Mouse (Mus musculus) kidney, embryonic 14.5 days (tissue): ENCODE results near the gene Irf2. TPM values are rescaled to one million over a fixed set of nuclear protein-coding genes. Genes with fewer than 3 reads are reported as not detected.

ENCODE experiments used
- ATAC-seq: fragments of 200-750 bp; cut with Nextera tagmentation; 2 replicates; pipeline ENCODE4 v1.8.0; 2017; ENCODE audit warnings: moderate number of reproducible peaks, mild to moderate bottlenecking, moderate TSS enrichment, moderate library complexity; ENCODE audit not compliant: low FRiP score, low TSS enrichment
- H3K27ac ChIP-seq: fragments of 300-500 bp; sonication (generic); 2 replicates; pipeline ENCODE4 v1.5.1; 2014; ENCODE audit warnings: low read depth, mild to moderate bottlenecking, low read length, moderate library complexity, mixed read lengths
- H3K27me3 ChIP-seq: fragments of 300-500 bp; sonication (generic); 2 replicates; pipeline ENCODE4 v1.6.1; 2014; ENCODE audit warnings: mild to moderate bottlenecking, low read length; ENCODE audit not compliant: control insufficient read depth, insufficient read depth
- H3K36me3 ChIP-seq: fragments of 300-500 bp; sonication (generic); 2 replicates; pipeline ENCODE4 v1.6.1; 2014; ENCODE audit warnings: low read length, mixed read lengths; ENCODE audit not compliant: control insufficient read depth, insufficient read depth
- H3K4me1 ChIP-seq: fragments of 300-500 bp; sonication (generic); 2 replicates; pipeline ENCODE4 v1.6.1; 2014; ENCODE audit warnings: low read length, mixed read lengths; ENCODE audit not compliant: control insufficient read depth, insufficient read depth
- H3K4me2 ChIP-seq: fragments of 300-500 bp; sonication (generic); replicated peaks from 2 replicates; pipeline ENCODE4 v1.6.1; 2014; ENCODE audit warnings: low read depth, mild to moderate bottlenecking, low read length
- H3K4me3 ChIP-seq: fragments of 300-500 bp; sonication (generic); 2 replicates; pipeline ENCODE4 v1.5.1; 2014; ENCODE audit warnings: mild to moderate bottlenecking, low read length
- H3K9ac ChIP-seq: fragments of 300-500 bp; sonication (generic); 2 replicates; pipeline ENCODE4 v1.6.1; 2014; ENCODE audit warnings: low read depth, mild to moderate bottlenecking, low read length, moderate library complexity
- H3K9me3 ChIP-seq: fragments of 300-500 bp; sonication (generic); 2 replicates; pipeline ENCODE4 v1.6.1; 2016; ENCODE audit warnings: low read length; ENCODE audit not compliant: control insufficient read depth
- WGBS: fragments of 180-500 bp; shearing (Covaris S2); extraction: QIAGEN DNeasy Blood & Tissue Kit; methylation state at CpG from one replicate; pipeline ENCODE4 v1.1.7; 2014; 5-methylcytosine and 5-hydroxymethylcytosine counted together
- polyA plus RNA-seq: library from polyadenylated mRNA; unstranded; fragments of >200 nt; fragmentation: Nextera tagmentation; extraction: Ambion mirVana; gene quantifications from 2 replicates; pipeline ENCODE4 v1.2.1, GENCODE M21; 2014

Gene Irf2
- polyA plus RNA-seq, 1 experiment from 2014 or later: 13.9 TPM

GRCm38 (mm10) chr8:46851560-46851959 is 112.0 kb downstream of the Irf2 start:
- peak; percentile 45 for ATAC-seq
- Histone ChIP-seq H3K36me3 (no peaks in the 10 kb centered on the region), H3K9me3 (no peaks in the 10 kb centered on the region), H3K4me1 (peaks cover 12% of the 10 kb centered on the region; the same call in 1 of the 2 replicates), H3K4me3 (no peak overlapping the region), H3K4me2 (no peak overlapping the region), H3K27me3 (no peaks in the 10 kb centered on the region), H3K9ac (no peak overlapping the region), H3K27ac (no peak overlapping the region)
- WGBS: 28% methylated on average over 4 of the region's 4 CpGs

DNA sequence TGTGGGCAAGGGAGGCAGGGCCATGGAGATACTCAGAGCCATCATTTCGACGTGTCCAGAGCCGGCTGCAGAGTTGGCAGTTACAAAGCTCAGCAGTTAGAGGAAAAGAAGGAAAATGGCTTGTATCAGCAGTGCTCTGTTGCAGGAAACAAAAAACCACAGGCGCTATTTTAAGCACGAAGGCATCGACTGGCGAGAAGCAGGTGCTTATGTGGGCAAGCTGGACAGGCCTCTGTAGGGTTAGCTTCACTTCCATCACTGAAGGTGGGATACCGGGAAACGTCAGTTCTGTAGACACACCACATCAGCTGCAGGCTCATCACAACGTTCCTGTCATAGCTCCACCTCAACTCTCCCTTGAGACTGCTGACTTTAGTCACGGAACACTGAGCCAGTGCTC is 112.8 kb downstream of the Irf2 start:
- Histone ChIP-seq H3K27ac (no peak overlapping the region), H3K4me1 (peaks cover 12% of the 10 kb centered on the region; the same call in 1 of the 2 replicates), H3K4me2 (no peak overlapping the region), H3K27me3 (no peaks in the 10 kb centered on the region), H3K9me3 (no peaks in the 10 kb centered on the region), H3K36me3 (no peaks in the 10 kb centered on the region), H3K4me3 (no peak overlapping the region), H3K9ac (no peak overlapping the region)
- no peak for ATAC-seq
- WGBS: 72% methylated on average over 11 of the region's 11 CpGs

DNA sequence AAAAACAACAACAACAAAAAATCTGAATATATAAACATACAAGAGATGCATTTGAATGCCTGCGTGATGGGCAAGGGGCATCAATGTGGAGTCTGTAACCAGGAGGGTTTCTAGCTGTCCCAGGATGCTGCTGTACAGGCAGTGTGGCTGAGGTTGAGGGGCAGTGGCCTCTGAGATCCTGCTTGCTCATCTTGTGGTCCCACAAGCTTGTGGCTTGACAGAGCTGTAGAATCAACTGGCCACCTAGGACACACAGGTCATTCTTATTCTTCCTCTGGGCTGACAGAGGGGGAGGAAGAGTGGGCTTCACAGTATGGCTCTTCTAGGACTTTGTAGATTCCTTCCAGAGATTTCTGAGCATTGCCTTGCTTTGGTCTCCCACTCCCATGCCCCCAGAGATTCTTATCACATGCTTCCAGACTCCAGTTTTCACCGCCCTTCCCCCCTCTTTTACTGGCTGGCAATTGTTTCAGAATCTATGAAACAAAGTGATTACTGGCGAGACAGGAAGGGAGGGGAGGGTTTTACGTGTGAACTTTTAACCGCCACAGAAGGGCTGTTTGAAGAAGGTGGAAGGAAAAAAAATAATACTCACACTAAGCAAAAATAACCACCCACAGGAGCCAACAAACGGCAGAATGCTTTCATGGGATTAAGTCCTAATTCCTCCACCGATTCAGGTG is 119.8 kb downstream of the Irf2 start:
- Histone ChIP-seq H3K27ac (no peak overlapping the region), H3K4me2 (no peak overlapping the region), H3K9ac (no peak overlapping the region), H3K9me3 (no peaks in the 10 kb centered on the region), H3K36me3 (no peaks in the 10 kb centered on the region), H3K4me1 (peaks cover 7% of the 10 kb centered on the region; the same call in 1 of the 2 replicates), H3K4me3 (no peak overlapping the region), H3K27me3 (no peaks in the 10 kb centered on the region)
- no peak for ATAC-seq
- WGBS: 35% methylated on average over 7 of the region's 7 CpGs

- Histone ChIP-seq H3K4me3 (no peak overlapping the region), H3K27me3 (no peaks in the 10 kb centered on the region), H3K4me2 (no peak overlapping the region), H3K27ac (no peak overlapping the region), H3K36me3 (no peaks in the 10 kb centered on the region), H3K9ac (no peak overlapping the region), H3K9me3 (no peaks in the 10 kb centered on the region), H3K4me1 (peaks cover 7% of the 10 kb centered on the region; the same call in 1 of the 2 replicates)
- WGBS: 65% methylated on average over 8 of the region's 8 CpGs
- no peak for ATAC-seq
These were observed 120.3 kb downstream of the Irf2 start for GRCm38 (mm10) chr8:46859847-46860167.

GRCm38 (mm10) chr8:46862508-46862907 is 123.0 kb downstream of the Irf2 start:
- 91% methylated on average over 5 of the region's 5 CpGs for WGBS
- H3K9ac ChIP-seq: no peak overlapping the region

DNA sequence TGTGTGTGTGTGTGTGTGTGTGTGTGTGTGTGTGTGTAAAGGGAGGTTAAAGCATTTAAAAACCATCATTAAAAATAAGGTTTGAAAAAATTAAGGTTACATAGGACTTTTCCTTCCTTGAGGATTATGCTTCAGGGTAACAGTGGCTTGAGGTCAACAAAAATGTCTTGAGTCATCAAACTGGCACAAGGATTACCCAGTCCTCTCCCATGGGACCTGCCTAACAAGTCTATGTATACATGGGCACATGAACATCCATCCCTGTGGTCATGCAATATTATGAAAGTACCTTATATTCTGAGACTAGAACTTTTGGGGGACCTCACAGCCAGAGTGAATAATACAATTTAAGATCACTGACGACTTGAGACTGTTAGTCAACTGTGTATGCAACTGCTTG is 125.9 kb downstream of the Irf2 start:
- 86% methylated on average over 1 of the region's 1 CpGs for WGBS
- Histone ChIP-seq H3K9me3 (no peaks in the 10 kb centered on the region), H3K9ac (no peak overlapping the region), H3K4me3 (no peak overlapping the region), H3K27me3 (no peaks in the 10 kb centered on the region), H3K27ac (no peak overlapping the region), H3K36me3 (no peaks in the 10 kb centered on the region), H3K4me1 (peaks cover 5% of the 10 kb centered on the region; the same call in 1 of the 2 replicates), H3K4me2 (no peak overlapping the region)
- no peak for ATAC-seq

More at GRCm38 (mm10) chr8:46862508-46862907, 123.0 kb downstream of the Irf2 start:
- Histone ChIP-seq H3K27me3 (no peaks in the 10 kb centered on the region), H3K9me3 (no peaks in the 10 kb centered on the region), H3K4me3 (no peak overlapping the region), H3K4me2 (no peak overlapping the region), H3K36me3 (no peaks in the 10 kb centered on the region), H3K27ac (no peak overlapping the region), H3K4me1 (peaks cover 7% of the 10 kb centered on the region; the same call in 1 of the 2 replicates)
- no peak for ATAC-seq

DNA sequence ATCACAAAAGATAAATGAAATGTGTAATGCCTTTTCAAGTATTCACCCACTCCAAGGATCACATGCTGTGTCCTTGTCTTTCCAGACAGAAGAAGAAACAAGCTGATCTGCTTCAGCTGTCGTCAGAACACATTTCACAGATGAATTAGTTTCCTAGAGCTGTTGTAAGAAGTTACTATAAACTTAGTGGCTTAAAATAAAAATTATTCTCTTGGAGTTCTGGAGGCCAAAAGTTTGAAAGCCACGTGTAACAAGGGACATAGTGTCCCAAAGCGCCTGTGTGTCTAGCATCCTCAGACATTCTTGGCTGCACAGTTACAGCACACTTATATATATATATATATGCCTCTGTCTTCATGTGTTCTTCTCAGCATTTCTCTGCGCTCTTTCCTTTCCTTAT is 127.9 kb downstream of the Irf2 start:
- WGBS: 64% methylated on average over 4 of the region's 4 CpGs
- H3K36me3 ChIP-seq: no peaks in the 10 kb centered on the region
- no peaks in the 10 kb centered on the region for H3K9me3 ChIP-seq
- no peaks in the 10 kb centered on the region for H3K27me3 ChIP-seq
- ATAC-seq: no peak
- no peak overlapping the region for H3K27ac ChIP-seq
- no peak overlapping the region for H3K9ac ChIP-seq
- no peak overlapping the region for H3K4me2 ChIP-seq
- H3K4me1 ChIP-seq: peaks cover 5% of the 10 kb centered on the region; the same call in 1 of the 2 replicates
- no peak overlapping the region for H3K4me3 ChIP-seq

DNA sequence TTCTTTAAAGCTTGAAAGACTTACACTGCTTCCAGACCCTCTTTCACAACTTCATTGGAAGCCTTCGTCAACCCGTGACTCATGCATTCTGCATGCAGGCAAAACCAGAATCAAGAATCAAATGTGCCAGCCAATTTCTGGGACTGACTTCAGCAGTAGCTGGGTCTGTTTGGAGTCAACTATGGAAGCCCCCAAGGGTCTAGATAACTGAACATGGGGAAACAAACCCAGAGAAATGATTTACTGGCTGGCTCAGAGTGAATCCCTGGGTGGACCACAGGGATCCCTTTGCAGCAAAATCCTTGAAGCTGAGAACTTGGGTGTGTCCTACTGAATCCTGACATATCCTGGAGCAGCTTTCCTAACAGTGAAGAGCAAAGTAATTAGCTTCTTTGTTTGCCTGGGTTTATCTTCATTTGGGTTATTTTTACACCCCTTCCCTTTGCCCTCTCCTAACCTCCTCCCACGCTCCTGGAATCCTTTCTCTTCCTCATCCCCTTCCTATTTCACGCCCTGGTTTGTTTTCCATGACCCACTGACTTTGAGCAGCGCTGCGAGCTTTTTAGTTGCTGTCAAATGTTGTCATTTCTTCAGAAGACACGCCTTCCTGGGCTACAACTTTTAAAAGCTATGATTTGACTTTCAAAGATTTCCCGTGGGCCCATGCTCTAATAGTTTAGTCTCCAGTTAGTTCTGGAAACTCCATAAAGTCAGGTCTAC is 129.0 kb downstream of the Irf2 start:
- no peak overlapping the region for H3K9ac ChIP-seq
- H3K27ac ChIP-seq: no peak overlapping the region
- H3K27me3 ChIP-seq: no peaks in the 10 kb centered on the region
- peaks cover 5% of the 10 kb centered on the region; the same call in 1 of the 2 replicates for H3K4me1 ChIP-seq
- no peak for ATAC-seq
- H3K9me3 ChIP-seq: no peaks in the 10 kb centered on the region
- WGBS: 41% methylated on average over 8 of the region's 8 CpGs
- H3K4me2 ChIP-seq: no peak overlapping the region
- no peak overlapping the region for H3K4me3 ChIP-seq
- H3K36me3 ChIP-seq: no peaks in the 10 kb centered on the region

DNA sequence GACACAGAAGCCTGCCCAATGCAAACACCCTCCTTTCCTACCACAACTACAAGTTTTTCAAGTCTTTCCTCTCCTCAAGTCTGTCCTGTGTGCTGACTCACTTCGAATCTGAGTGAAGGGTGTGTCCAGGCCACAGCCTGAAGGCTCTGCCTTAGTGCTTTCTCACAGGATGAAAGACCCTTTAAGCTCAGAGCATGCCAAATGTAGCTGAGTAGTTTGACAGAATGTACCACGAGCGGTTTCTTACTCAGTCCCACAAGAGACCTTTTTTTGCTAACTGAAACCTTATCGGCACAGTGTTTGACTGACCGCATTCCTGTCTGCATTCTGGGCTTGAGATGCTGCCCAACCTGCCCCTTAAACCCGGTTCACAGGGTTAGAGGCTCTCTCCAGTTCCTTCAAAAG is 130.0 kb downstream of the Irf2 start:
- H3K9me3 ChIP-seq: no peaks in the 10 kb centered on the region
- no peak overlapping the region for H3K9ac ChIP-seq
- H3K4me2 ChIP-seq: no peak overlapping the region
- ATAC-seq: no peak
- no peak overlapping the region for H3K4me3 ChIP-seq
- 70% methylated on average over 6 of the region's 6 CpGs for WGBS
- no peak overlapping the region for H3K27ac ChIP-seq
- H3K4me1 ChIP-seq: peaks cover 5% of the 10 kb centered on the region; the same call in 1 of the 2 replicates
- no peaks in the 10 kb centered on the region for H3K36me3 ChIP-seq
- H3K27me3 ChIP-seq: no peaks in the 10 kb centered on the region
